Mouse (Mus musculus): Measurements from ENCODE around the gene Gtf2h1. TPM values are rescaled to one million over a fixed set of nuclear protein-coding genes. Genes with fewer than 3 reads are reported as not detected.

Gtf2h1 gene
- polyA plus RNA-seq, 1 experiment from 2014 or later = 72.8 TPM

GRCm38 (mm10) chr7:46871988-46872387 lies 76.1 kb downstream of the Gtf2h1 start:
- Histone ChIP-seq H3K9me3 (no peaks in the 10 kb centered on the region), H3K4me3 (replicated peaks) (no peak overlapping the region), H3K36me3 (no peaks in the 10 kb centered on the region), H3K9ac (no peak overlapping the region), H3K4me2 (replicated peaks) (no peak overlapping the region), H3K27ac (no peak overlapping the region), H3K4me1 (replicated peaks) (no peaks in the 10 kb centered on the region), H3K27me3 (replicated peaks) (no peaks in the 10 kb centered on the region)
- WGBS = 67% methylated on average over 4 of the region's 4 CpGs
- no peak for ATAC-seq

Other genes starting within 250 kb of the Gtf2h1 start
- 14.3 and 16.9 TPM in 2 replicates for gene Sergef, start 156.3 kb upstream of the Gtf2h1 start, polyA plus RNA-seq (2015; fragmentation: Nextera tagmentation; extraction: Ambion mirVana)
- gene Tph1, start 123.6 kb upstream of the Gtf2h1 start, polyA plus RNA-seq (2015; fragmentation: Nextera tagmentation; extraction: Ambion mirVana) = 0.97 and 1.2 TPM in 2 replicates
- 24.6 and 26.9 TPM in 2 replicates for gene Saal1, start 85.4 kb upstream of the Gtf2h1 start, polyA plus RNA-seq (2015; fragmentation: Nextera tagmentation; extraction: Ambion mirVana)
- gene Saa3, start 80.4 kb upstream of the Gtf2h1 start, polyA plus RNA-seq (2015; fragmentation: Nextera tagmentation; extraction: Ambion mirVana) = 0.88 and 1.0 TPM in 2 replicates
- gene Saa4, start 63.5 kb upstream of the Gtf2h1 start, polyA plus RNA-seq (2015; fragmentation: Nextera tagmentation; extraction: Ambion mirVana) = 0.06 and 0.10 TPM in 2 replicates
- 0.42 and 0.77 TPM in 2 replicates for gene Saa1, start 53.1 kb upstream of the Gtf2h1 start, polyA plus RNA-seq (2015; fragmentation: Nextera tagmentation; extraction: Ambion mirVana)
- 0.30 TPM in 1 of 2 replicates, not detected in the other for gene Saa2, start 44.3 kb upstream of the Gtf2h1 start, polyA plus RNA-seq (2015; fragmentation: Nextera tagmentation; extraction: Ambion mirVana)
- 23.2 and 23.3 TPM in 2 replicates for gene Hps5, start within 50 bp of the Gtf2h1 start, polyA plus RNA-seq (2015; fragmentation: Nextera tagmentation; extraction: Ambion mirVana)
- gene Ldha, start 45.4 kb downstream of the Gtf2h1 start, polyA plus RNA-seq (2015; fragmentation: Nextera tagmentation; extraction: Ambion mirVana) = 2,580 and 2,742 TPM in 2 replicates
- gene Ldhc, start 65.1 kb downstream of the Gtf2h1 start, polyA plus RNA-seq (2015; fragmentation: Nextera tagmentation; extraction: Ambion mirVana) = not detected in 2 replicates
- 121 and 145 TPM in 2 replicates for gene Tsg101, start 123.9 kb downstream of the Gtf2h1 start, polyA plus RNA-seq (2015; fragmentation: Nextera tagmentation; extraction: Ambion mirVana)
- 10.3 and 11.2 TPM in 2 replicates for gene Uevld, start 162.4 kb downstream of the Gtf2h1 start, polyA plus RNA-seq (2015; fragmentation: Nextera tagmentation; extraction: Ambion mirVana)
- gene Gm9999, start 187.5 kb downstream of the Gtf2h1 start, polyA plus RNA-seq (2015; fragmentation: Nextera tagmentation; extraction: Ambion mirVana) = not detected in 2 replicates
- 16.5 and 17.2 TPM in 2 replicates for gene Spty2d1, start 212.3 kb downstream of the Gtf2h1 start, polyA plus RNA-seq (2015; fragmentation: Nextera tagmentation; extraction: Ambion mirVana)

Data from intestine, embryonic 15.5 days (tissue).